Mouse (Mus musculus) spleen, adult 10 weeks (tissue): ENCODE data around the gene Bdkrb1. TPM values are rescaled to one million over a fixed set of nuclear protein-coding genes. Genes with fewer than 3 reads are reported as not detected.

Source experiments
- polyA plus RNA-seq: library from polyadenylated mRNA; stranded (reverse); fragments of 350-450 nt; fragmentation: Illumina TruSeq; extraction: RNeasy Lipid Tissue Mini Kit (QIAGEN cat#74804); gene quantifications from one replicate; pipeline ENCODE4 v1.2.3, GENCODE M21; 2015; ENCODE audit warnings: low replicate concordance; ENCODE audit not compliant: insufficient read depth

Bdkrb1 gene
- not detected for polyA plus RNA-seq

GRCm38 (mm10) chr12:105602581-105603210 lies at the start of gene Bdkrb1:
Gene Bdkrb1, plus strand, starts transcription at chr12:105603085.

DNA sequence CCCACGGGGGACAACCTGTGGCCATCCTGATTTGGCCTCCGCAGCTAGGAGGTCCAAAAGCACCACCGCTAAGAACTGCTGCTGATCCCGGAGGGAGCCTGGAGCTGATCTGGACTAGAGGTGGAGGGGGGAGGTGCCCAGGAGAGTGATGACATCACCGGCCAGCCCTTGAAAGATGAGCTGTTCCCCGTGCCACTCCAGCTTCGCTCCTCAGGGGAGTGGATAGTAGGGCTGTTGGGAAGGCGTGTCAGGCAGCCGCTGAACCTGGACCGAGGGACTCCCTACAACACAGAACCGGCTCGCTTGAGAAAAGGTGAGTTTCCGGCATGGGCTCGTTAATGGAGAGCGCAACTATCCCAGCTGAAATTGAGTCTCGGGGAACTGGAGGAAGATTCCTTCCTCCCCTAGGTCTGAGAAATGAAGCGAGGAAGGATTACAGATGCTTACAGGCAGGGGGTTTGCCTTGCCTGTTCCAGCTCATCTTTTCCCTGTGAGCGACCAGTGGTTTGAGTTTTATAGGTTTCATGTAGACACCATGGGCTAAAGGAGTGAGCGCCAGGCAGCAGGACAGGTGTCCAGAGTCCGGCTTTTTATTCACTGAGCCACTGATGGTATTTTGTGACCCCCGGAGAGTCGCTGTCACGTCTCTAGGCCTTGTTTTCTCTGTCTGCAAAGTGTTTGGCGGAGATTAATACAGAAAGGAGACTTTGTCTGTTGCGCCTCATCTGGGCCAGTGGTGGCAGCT lies 39.8 kb upstream of the Bdkrb1 start, which contains the start of gene Bdkrb2:
Gene Bdkrb2 (plus strand): TSS at position 291 of the 745 bp plus-strand sequence.

Other genes with a start within 250 kb of the Bdkrb1 start
- 3.0 TPM for gene D430019H16Rik, start 149.2 kb upstream of the Bdkrb1 start, polyA plus RNA-seq
- gene Bdkrb2, start 39.9 kb upstream of the Bdkrb1 start, polyA plus RNA-seq = 0.29 TPM
- 20.6 TPM for gene Gskip, start 81.7 kb downstream of the Bdkrb1 start, polyA plus RNA-seq
- 31.2 TPM for gene Atg2b, start 82.1 kb downstream of the Bdkrb1 start, polyA plus RNA-seq
- 0.19 TPM for gene Ak7, start 102.9 kb downstream of the Bdkrb1 start, polyA plus RNA-seq
- 262 TPM for gene Papola, start 181.6 kb downstream of the Bdkrb1 start, polyA plus RNA-seq